Mouse (Mus musculus): ENCODE data around the gene Golm1. TPM values are rescaled to one million over a fixed set of nuclear protein-coding genes. Genes with fewer than 3 reads are reported as not detected.

The Golm1 gene
- total RNA-seq, 1 experiment, result 93.8 TPM

DNA sequence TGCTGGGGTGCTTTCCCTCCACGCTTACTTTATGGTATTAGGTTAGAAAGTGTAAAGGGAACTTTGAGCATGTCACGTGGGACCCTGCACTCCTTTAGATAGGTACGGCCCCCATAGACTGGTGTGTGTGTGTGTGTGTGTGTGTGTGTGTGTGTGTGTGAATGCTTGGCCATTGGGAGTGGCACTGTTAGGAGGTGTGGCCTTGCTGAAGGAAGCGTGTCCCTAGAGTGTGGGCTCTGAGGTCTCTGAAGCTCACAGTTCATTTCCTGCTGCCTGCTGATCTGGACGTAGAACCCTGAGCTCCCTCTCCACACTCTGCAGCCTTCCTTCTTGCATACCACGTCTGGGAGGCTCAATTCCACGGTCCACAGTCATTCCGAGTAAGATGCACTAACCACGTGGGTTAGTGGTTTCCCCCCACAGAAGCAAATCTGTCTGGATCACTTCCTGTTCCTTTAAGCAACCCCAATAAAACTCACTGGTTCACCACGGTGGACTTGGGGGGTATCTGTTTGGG lies 19.2 kb downstream of the Golm1 start:
- TF ChIP-seq MAFK (IDR thresholded peaks at IDR 0.05; ENCODE audit: insufficient read depth, low read depth, low read length) (no peak), HCFC1 (IDR thresholded peaks at IDR 0.05; ENCODE audit: borderline replicate concordance, insufficient read depth, low read length) (no peak), CHD2 (IDR thresholded peaks at IDR 0.05; ENCODE audit: low read depth, low read length) (no peak), ZNF384 (IDR thresholded peaks at IDR 0.05; ENCODE audit: low read depth, low read length) (no peak), ZC3H11A (IDR thresholded peaks at IDR 0.05; ENCODE audit: borderline replicate concordance, low read depth, low read length) (no peak)
- no peak for DNase-seq (ENCODE audit: low read depth, low spot score)
- Histone ChIP-seq H3K27ac (ENCODE audit: insufficient read depth, low read depth, low read length, poor library complexity, severe bottlenecking) (peak overlapping the region; percentile 97), H3K36me3 (ENCODE audit: control insufficient read depth, insufficient read depth, low read length, poor library complexity, severe bottlenecking) (peaks cover 3% of the 10 kb centered on the region; the same call in 1 of the 2 replicates), H3K9me3 (ENCODE audit: control insufficient read depth, insufficient read depth, low read depth, low read length) (no peaks in the 10 kb centered on the region), H3K9ac (ENCODE audit: insufficient read depth, low read depth, low read length, poor library complexity, severe bottlenecking) (peak overlapping the region; percentile 46; the same call in 1 of the 2 replicates), H3K4me3 (ENCODE audit: insufficient read depth in 1 of 2, low read depth in 1 of 2, low read length in 2 of 2, poor library complexity in 1 of 2, severe bottlenecking in 1 of 2) (peak overlapping the region in 1 of 2 experiments; percentile 18; a peak in 1 of 4 replicates), H3K4me1 (ENCODE audit: control insufficient read depth in 2 of 2, insufficient read depth in 2 of 2, low read length in 2 of 2, poor library complexity in 1 of 2) (peaks cover 28 to 46% of the 10 kb centered on the region in 2 experiments)
- in situ Hi-C loops (cut with MboI; ENCODE audit: low sequenced_read_pairs in 2 of 2, unreplicated experiment in 2 of 2), result no loop called here

DNA sequence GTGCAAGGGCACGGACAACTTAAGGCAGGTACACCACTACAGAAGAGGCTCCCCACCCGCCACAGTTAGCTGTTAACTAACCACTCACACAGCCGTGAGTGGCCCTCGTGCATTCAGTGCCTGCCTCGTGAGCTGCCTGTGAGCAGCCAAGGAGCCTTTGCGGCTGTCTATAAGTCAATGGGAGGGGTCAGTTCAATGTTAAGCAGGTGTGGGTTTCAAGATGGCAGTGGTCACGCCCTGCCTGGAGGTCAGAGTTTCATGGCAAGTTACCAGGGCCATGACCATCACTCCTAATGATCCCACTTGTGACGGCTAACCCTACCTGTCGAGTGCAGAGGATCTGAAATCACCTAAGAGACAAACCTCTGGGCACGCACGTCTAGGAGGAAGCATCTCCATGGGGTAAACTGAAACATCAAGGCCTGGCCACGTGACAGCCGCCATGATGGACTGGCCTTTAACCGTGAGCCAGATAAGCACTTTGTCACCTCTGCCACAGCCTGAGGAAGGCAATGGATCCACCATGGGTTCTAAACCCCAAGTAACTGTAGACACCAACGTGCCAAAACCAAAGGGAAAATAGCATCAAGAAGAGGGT lies 19.8 kb downstream of the Golm1 start:
- Histone ChIP-seq H3K9me3 (ENCODE audit: control insufficient read depth, insufficient read depth, low read depth, low read length) (no peaks in the 10 kb centered on the region), H3K9ac (ENCODE audit: insufficient read depth, low read depth, low read length, poor library complexity, severe bottlenecking) (peak overlapping the region; percentile 37; the same call in 1 of the 2 replicates), H3K36me3 (ENCODE audit: control insufficient read depth, insufficient read depth, low read length, poor library complexity, severe bottlenecking) (peaks cover 3% of the 10 kb centered on the region; the same call in 1 of the 2 replicates), H3K27ac (ENCODE audit: insufficient read depth, low read depth, low read length, poor library complexity, severe bottlenecking) (peak overlapping the region; percentile 97), H3K4me3 (ENCODE audit: insufficient read depth in 1 of 2, low read depth in 1 of 2, low read length in 2 of 2, poor library complexity in 1 of 2, severe bottlenecking in 1 of 2) (no peak overlapping the region), H3K4me1 (ENCODE audit: control insufficient read depth in 2 of 2, insufficient read depth in 2 of 2, low read length in 2 of 2, poor library complexity in 1 of 2) (peaks cover 25 to 46% of the 10 kb centered on the region in 2 experiments)
- no peak for TF ChIP-seq ZNF384 (IDR thresholded peaks at IDR 0.05; ENCODE audit: low read depth, low read length)
- TF ChIP-seq ZC3H11A (IDR thresholded peaks at IDR 0.05; ENCODE audit: borderline replicate concordance, low read depth, low read length), result no peak
- TF ChIP-seq MAFK (IDR thresholded peaks at IDR 0.05; ENCODE audit: insufficient read depth, low read depth, low read length), result no peak
- TF ChIP-seq HCFC1 (IDR thresholded peaks at IDR 0.05; ENCODE audit: borderline replicate concordance, insufficient read depth, low read length), result no peak
- TF ChIP-seq CHD2 (IDR thresholded peaks at IDR 0.05; ENCODE audit: low read depth, low read length), result no peak
- in situ Hi-C loops (cut with MboI; ENCODE audit: low sequenced_read_pairs in 2 of 2, unreplicated experiment in 2 of 2), result no loop called here
- DNase-seq (ENCODE audit: low read depth, low spot score), result no peak

GRCm38 (mm10) chr13:59654465-59654864 lies 21.1 kb downstream of the Golm1 start:
- Histone ChIP-seq H3K27ac (ENCODE audit: insufficient read depth, low read depth, low read length, poor library complexity, severe bottlenecking) (no peak overlapping the region), H3K4me3 (ENCODE audit: insufficient read depth in 1 of 2, low read depth in 1 of 2, low read length in 2 of 2, poor library complexity in 1 of 2, severe bottlenecking in 1 of 2) (no peak overlapping the region), H3K9ac (ENCODE audit: insufficient read depth, low read depth, low read length, poor library complexity, severe bottlenecking) (peak overlapping the region; percentile 2; the same call in 1 of the 2 replicates), H3K36me3 (ENCODE audit: control insufficient read depth, insufficient read depth, low read length, poor library complexity, severe bottlenecking) (peaks cover 3% of the 10 kb centered on the region; the same call in 1 of the 2 replicates), H3K9me3 (ENCODE audit: control insufficient read depth, insufficient read depth, low read depth, low read length) (no peaks in the 10 kb centered on the region), H3K4me1 (ENCODE audit: control insufficient read depth in 2 of 2, insufficient read depth in 2 of 2, low read length in 2 of 2, poor library complexity in 1 of 2) (peaks cover 25 to 49% of the 10 kb centered on the region in 2 experiments)
- DNase-seq (ENCODE audit: low read depth, low spot score), result no peak
- in situ Hi-C loops (cut with MboI; ENCODE audit: low sequenced_read_pairs in 2 of 2, unreplicated experiment in 2 of 2), result no loop called here
- TF ChIP-seq ZC3H11A (IDR thresholded peaks at IDR 0.05; ENCODE audit: borderline replicate concordance, low read depth, low read length) (no peak), CHD2 (IDR thresholded peaks at IDR 0.05; ENCODE audit: low read depth, low read length) (no peak), ZNF384 (IDR thresholded peaks at IDR 0.05; ENCODE audit: low read depth, low read length) (no peak), MAFK (IDR thresholded peaks at IDR 0.05; ENCODE audit: insufficient read depth, low read depth, low read length) (no peak), HCFC1 (IDR thresholded peaks at IDR 0.05; ENCODE audit: borderline replicate concordance, insufficient read depth, low read length) (no peak)

DNA sequence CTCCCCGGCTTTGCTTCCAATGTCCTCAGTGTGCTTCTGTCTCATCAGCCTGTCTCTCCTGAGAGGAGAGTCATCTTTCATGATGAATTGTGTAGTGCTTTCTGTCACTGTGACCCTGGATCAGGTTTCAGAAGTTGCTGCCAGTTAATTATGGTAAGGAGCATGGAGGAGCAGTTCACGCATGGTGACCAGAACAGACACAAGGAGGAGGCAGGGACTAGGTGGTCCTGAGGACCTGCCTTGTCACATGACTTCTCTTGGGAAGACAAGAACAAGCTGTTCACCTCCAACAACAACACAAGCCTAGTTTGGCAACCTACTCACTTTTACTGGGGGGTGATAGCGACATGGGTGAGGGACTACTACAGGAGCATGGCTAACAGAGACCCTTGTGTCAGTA lies 22.5 kb downstream of the Golm1 start:
- in situ Hi-C loops (cut with MboI; ENCODE audit: low sequenced_read_pairs in 2 of 2, unreplicated experiment in 2 of 2), result no loop called here
- Histone ChIP-seq H3K36me3 (ENCODE audit: control insufficient read depth, insufficient read depth, low read length, poor library complexity, severe bottlenecking) (peaks cover 8% of the 10 kb centered on the region), H3K9me3 (ENCODE audit: control insufficient read depth, insufficient read depth, low read depth, low read length) (no peaks in the 10 kb centered on the region), H3K27ac (ENCODE audit: insufficient read depth, low read depth, low read length, poor library complexity, severe bottlenecking) (no peak overlapping the region), H3K4me3 (ENCODE audit: insufficient read depth in 1 of 2, low read depth in 1 of 2, low read length in 2 of 2, poor library complexity in 1 of 2, severe bottlenecking in 1 of 2) (no peak overlapping the region), H3K9ac (ENCODE audit: insufficient read depth, low read depth, low read length, poor library complexity, severe bottlenecking) (no peak overlapping the region), H3K4me1 (ENCODE audit: control insufficient read depth in 2 of 2, insufficient read depth in 2 of 2, low read length in 2 of 2, poor library complexity in 1 of 2) (peaks cover 25 to 45% of the 10 kb centered on the region in 2 experiments)
- TF ChIP-seq ZNF384 (IDR thresholded peaks at IDR 0.05; ENCODE audit: low read depth, low read length) (no peak), MAFK (IDR thresholded peaks at IDR 0.05; ENCODE audit: insufficient read depth, low read depth, low read length) (no peak), ZC3H11A (IDR thresholded peaks at IDR 0.05; ENCODE audit: borderline replicate concordance, low read depth, low read length) (no peak), CHD2 (IDR thresholded peaks at IDR 0.05; ENCODE audit: low read depth, low read length) (no peak), HCFC1 (IDR thresholded peaks at IDR 0.05; ENCODE audit: borderline replicate concordance, insufficient read depth, low read length) (no peak)
- DNase-seq (ENCODE audit: low read depth, low spot score), result no peak

Data from ES-E14 (cell line).